Mouse (Mus musculus): Measurements from ENCODE around the gene Fgf9.

DNA sequence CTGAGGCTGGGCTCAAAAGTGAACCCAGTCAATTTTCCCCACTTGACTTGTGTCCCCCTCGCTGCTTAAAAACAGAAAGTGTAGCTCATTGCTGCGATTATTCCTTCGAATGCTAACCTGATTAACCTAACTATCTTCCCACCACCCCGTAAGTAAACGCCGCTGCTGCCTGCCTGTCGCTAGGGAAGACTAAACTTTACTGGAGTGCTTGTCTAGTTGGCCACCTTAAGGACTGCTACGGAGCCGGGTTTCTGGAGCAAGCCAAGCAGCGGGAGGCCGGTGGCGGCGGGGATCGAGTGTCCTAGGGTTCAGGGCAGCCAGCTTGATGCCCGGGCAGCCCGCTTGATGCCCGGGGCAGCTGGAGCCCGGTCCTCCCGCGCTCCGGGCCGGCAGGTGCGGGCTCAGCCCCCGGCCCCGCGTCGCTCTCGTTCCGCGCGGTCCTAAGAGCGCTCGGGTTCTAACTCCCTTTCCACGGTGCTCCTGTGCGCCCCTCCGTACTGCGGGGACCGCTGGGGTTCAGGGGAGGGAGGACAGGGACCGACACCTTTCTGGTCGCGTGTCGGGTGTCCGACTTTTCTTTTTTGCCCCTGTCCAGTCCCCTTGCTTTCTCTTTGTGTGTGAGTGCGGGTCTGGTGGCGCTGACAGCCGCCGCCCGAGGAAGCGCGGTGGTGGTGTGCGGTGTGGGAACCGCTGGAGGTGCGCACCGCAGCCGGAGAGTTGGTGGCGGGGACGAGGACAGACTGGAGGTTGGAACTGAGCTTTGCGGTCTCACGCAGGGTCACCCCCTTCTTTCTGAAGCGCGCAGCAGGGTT lies 4.5 kb downstream of the Fgf9 start:
- TF ChIP-seq CTCF (IDR thresholded peaks at IDR 0.05; ENCODE audit: low read depth, low read length) (no peak), POLR2A (IDR thresholded peaks at IDR 0.05; ENCODE audit: insufficient read depth, low read length) (no peak), EP300 (IDR thresholded peaks at IDR 0.05; ENCODE audit: insufficient read depth, low read depth, low read length) (no peak)
